Mouse (Mus musculus) lung, adult 2 months (tissue): ENCODE results near the gene Arpc4.

Source experiments
- CTCF ChIP-seq: fragments of 200-500 bp; IDR thresholded peaks from 2 replicates; pipeline ENCODE4 v1.5.1; 2011; ENCODE audit warnings: mild to moderate bottlenecking, low read length, control low read depth; ENCODE audit not compliant: insufficient read depth
- POLR2A ChIP-seq: fragments of 200-500 bp; IDR thresholded peaks from 2 replicates; pipeline ENCODE4 v1.6.1; 2011; ENCODE audit warnings: low read depth, mild to moderate bottlenecking, control low read depth, low read length, borderline replicate concordance; ENCODE audit errors: extremely low read depth

- no peak for TF ChIP-seq POLR2A
- no peak for TF ChIP-seq CTCF
These were observed 52.9 kb downstream of the Arpc4 start for GRCm38 (mm10) chr6:113430846-113431245.
